Mouse (Mus musculus): ENCODE measurements at regions not wholly inside any gene's neighbourhood (a gene's known extent, or its start where the extent isn't known, plus 50 kb on each side); places are given as distances from the start of the nearest gene placed in this dataset.

DNA sequence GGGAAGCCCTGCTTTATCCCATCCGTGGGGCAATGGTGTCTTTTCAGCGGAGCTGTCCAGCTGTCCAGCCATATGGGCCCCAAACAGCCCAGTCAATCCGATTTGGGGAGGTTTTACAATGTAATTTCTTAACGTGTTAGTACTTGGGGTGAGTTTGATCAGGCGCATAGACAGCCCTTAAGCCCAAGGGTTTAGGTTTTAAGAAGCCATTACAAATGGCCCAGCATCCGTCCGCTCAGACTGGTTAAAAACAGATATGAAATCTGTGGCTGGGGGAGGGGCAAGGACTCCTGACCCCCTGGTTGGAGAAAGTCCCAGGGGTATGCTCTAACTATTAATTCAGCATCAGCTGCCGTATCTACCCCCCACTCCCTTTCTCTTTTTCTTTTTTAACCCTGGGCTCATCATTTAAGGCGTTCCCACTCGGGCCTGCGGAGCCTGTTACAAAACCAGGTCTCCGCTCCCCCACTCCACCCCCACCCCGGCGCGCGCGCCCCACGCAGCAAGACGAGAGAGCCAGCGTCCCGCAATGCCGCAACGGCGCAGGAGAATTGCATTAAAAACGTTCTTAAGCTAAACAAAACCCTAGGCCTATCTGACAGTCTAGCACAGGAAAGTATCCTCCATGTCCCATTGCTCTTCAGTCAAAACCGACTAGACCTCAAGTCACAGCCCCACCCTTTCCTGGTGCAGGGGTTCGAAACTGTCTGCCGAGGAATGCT lies 481.5 kb downstream of the Prss52 start:
- Histone ChIP-seq H3K27ac (ENCODE audit: low read depth) (no peak overlapping the region), H3K36me3 (replicated peaks; ENCODE audit: control insufficient read depth, insufficient read depth, low read length) (no peaks in the 10 kb centered on the region), H3K9me3 (replicated peaks; ENCODE audit: control insufficient read depth, low read length) (no peaks in the 10 kb centered on the region), H3K4me1 (ENCODE audit: control insufficient read depth, insufficient read depth) (peaks cover 15% of the 10 kb centered on the region), H3K4me3 (ENCODE audit: low read depth, low read length) (no peak overlapping the region), H3K9ac (replicated peaks; ENCODE audit: low read depth, low read length) (no peak overlapping the region), H3K4me2 (ENCODE audit: low read depth, low read length) (no peak overlapping the region), H3K27me3 (ENCODE audit: control insufficient read depth, insufficient read depth, low read length) (peaks cover 97% of the 10 kb centered on the region)
- DNase-seq (ENCODE audit: low spot score) = no peak
- TF ChIP-seq EP300 (IDR thresholded peaks at IDR 0.05; ENCODE audit: low read depth) = no peak
- 7% methylated on average over 28 of the region's 28 CpGs for WGBS
- no peak for ATAC-seq (ENCODE audit: insufficient read depth, low read depth)

GRCm38 (mm10) chr14:64586386-64586859 lies 482.3 kb downstream of the Prss52 start:
- H3K4me1 ChIP-seq (ENCODE audit: control insufficient read depth, insufficient read depth) = peaks cover 15% of the 10 kb centered on the region
- H3K36me3 ChIP-seq (replicated peaks; ENCODE audit: control insufficient read depth, insufficient read depth, low read length) = no peaks in the 10 kb centered on the region
- no peaks in the 10 kb centered on the region for H3K9me3 ChIP-seq (replicated peaks; ENCODE audit: control insufficient read depth, low read length)
- peak overlapping the region; percentile 93; the same call in 1 of the 2 replicates for H3K4me2 ChIP-seq (ENCODE audit: low read depth, low read length)
- no peak for DNase-seq (ENCODE audit: low spot score)
- WGBS = 10% methylated on average over 12 of the region's 12 CpGs
- TF ChIP-seq CTCF (IDR thresholded peaks at IDR 0.05; ENCODE audit: low read depth) = no peak
- TF ChIP-seq EP300 (IDR thresholded peaks at IDR 0.05; ENCODE audit: low read depth) = no peak
- H3K9ac ChIP-seq (replicated peaks; ENCODE audit: low read depth, low read length) = no peak overlapping the region
- H3K27me3 ChIP-seq (ENCODE audit: control insufficient read depth, insufficient read depth, low read length) = peaks cover 98% of the 10 kb centered on the region
- no peak for ATAC-seq (ENCODE audit: insufficient read depth, low read depth)
- peak overlapping the region; percentile 62 for H3K4me3 ChIP-seq (ENCODE audit: low read depth, low read length)
- H3K27ac ChIP-seq (ENCODE audit: low read depth) = no peak overlapping the region

DNA sequence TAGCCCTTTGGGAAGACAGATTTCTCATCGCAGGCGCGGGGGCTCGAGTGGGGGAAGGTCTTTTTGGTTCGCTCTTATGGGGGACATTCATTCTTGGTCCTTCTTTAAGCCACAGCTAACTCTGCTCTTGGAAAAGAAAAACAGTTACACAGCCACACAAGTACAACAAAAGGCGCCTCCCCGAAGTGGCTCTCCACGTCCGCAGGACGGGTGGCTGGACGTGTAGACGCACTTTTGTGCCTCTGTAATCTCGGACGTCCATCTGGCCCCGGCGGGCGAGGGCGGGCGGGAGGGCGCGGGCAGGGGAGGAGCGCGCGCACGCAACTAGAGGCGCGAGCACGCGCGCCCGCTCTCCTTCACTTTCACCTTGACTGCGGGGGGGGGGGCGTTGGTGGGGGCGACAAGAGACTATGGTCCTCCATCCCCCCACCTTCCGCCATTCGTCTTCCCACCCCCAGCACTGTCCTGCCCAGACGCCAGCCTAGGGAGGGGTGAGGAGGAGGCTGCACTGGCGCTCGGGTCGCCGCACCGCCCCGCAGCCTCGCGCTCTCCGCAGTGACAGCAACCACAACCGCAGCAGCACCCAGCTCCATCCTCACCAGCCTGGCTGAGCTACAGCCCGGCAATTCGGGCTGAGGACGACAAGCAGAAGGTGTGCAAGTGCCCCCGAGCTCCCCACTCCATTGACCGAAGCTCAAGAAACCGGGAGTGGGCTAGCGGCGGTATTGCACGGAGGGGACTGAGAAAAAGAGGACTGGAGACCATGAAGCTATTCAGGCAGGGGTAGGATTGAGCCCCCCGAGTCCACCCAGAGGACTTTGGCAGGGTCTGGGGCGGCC lies 483.0 kb downstream of the Prss52 start:
- peak overlapping the region; percentile 62 for H3K4me3 ChIP-seq (ENCODE audit: low read depth, low read length)
- no peaks in the 10 kb centered on the region for H3K36me3 ChIP-seq (replicated peaks; ENCODE audit: control insufficient read depth, insufficient read depth, low read length)
- H3K9me3 ChIP-seq (replicated peaks; ENCODE audit: control insufficient read depth, low read length) = no peaks in the 10 kb centered on the region
- DNase-seq (ENCODE audit: low spot score) (no peak), ATAC-seq (ENCODE audit: insufficient read depth, low read depth) (no peak)
- under 1% methylated on average over 55 of the region's 58 CpGs for WGBS
- H3K9ac ChIP-seq (replicated peaks; ENCODE audit: low read depth, low read length) = no peak overlapping the region
- peaks cover 15% of the 10 kb centered on the region for H3K4me1 ChIP-seq (ENCODE audit: control insufficient read depth, insufficient read depth)
- peak overlapping the region; percentile 93 for H3K4me2 ChIP-seq (ENCODE audit: low read depth, low read length)
- no peak for TF ChIP-seq EP300 (IDR thresholded peaks at IDR 0.05; ENCODE audit: low read depth)
- TF ChIP-seq CTCF (IDR thresholded peaks at IDR 0.05; ENCODE audit: low read depth) = no peak
- H3K27me3 ChIP-seq (ENCODE audit: control insufficient read depth, insufficient read depth, low read length) = peaks cover 97% of the 10 kb centered on the region
- H3K27ac ChIP-seq (ENCODE audit: low read depth) = no peak overlapping the region

- Histone ChIP-seq H3K9me3 (replicated peaks; ENCODE audit: control insufficient read depth, low read length) (no peaks in the 10 kb centered on the region), H3K27me3 (ENCODE audit: control insufficient read depth, insufficient read depth, low read length) (peaks cover 98% of the 10 kb centered on the region), H3K4me1 (ENCODE audit: control insufficient read depth, insufficient read depth) (peaks cover 15% of the 10 kb centered on the region), H3K9ac (replicated peaks; ENCODE audit: low read depth, low read length) (no peak overlapping the region), H3K4me2 (ENCODE audit: low read depth, low read length) (peak overlapping the region; percentile 93), H3K27ac (ENCODE audit: low read depth) (no peak overlapping the region), H3K4me3 (ENCODE audit: low read depth, low read length) (peak overlapping the region; percentile 62), H3K36me3 (replicated peaks; ENCODE audit: control insufficient read depth, insufficient read depth, low read length) (no peaks in the 10 kb centered on the region)
- ATAC-seq (ENCODE audit: insufficient read depth, low read depth) (no peak), DNase-seq (ENCODE audit: low spot score) (no peak)
- WGBS = under 1% methylated on average over 33 of the region's 40 CpGs
- TF ChIP-seq EP300 (IDR thresholded peaks at IDR 0.05; ENCODE audit: low read depth) (no peak), CTCF (IDR thresholded peaks at IDR 0.05; ENCODE audit: low read depth) (no peak)
These were observed 483.8 kb downstream of the Prss52 start for GRCm38 (mm10) chr14:64587699-64588434.

DNA sequence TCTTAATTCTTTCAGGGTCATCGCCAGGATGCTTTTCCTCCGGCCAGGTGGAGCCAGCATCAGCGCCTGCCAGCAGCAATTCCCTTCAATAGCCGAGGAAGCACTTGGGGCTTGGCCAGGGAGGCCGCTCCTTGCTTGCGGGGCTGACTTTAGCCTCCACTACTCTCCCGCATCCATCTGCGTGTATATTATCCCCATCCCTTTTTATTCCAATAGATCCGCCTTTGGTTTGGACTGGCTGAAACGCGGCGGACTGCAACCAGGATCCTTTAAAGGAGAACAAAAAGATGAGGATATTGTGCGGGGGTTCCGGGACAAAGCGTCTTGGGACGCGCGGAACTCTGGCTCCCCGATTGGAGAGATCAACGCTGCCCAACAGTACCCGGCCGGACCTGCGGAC lies 484.5 kb downstream of the Prss52 start:
- Histone ChIP-seq H3K4me1 (ENCODE audit: control insufficient read depth, insufficient read depth) (peaks cover 15% of the 10 kb centered on the region), H3K9me3 (replicated peaks; ENCODE audit: control insufficient read depth, low read length) (no peaks in the 10 kb centered on the region), H3K4me3 (ENCODE audit: low read depth, low read length) (0 out of 2 replicates have a peak overlapping the region, but pooled peaks have one; percentile 62), H3K9ac (replicated peaks; ENCODE audit: low read depth, low read length) (no peak overlapping the region), H3K27me3 (ENCODE audit: control insufficient read depth, insufficient read depth, low read length) (peaks cover 98% of the 10 kb centered on the region), H3K36me3 (replicated peaks; ENCODE audit: control insufficient read depth, insufficient read depth, low read length) (no peaks in the 10 kb centered on the region), H3K4me2 (ENCODE audit: low read depth, low read length) (0 out of 2 replicates have a peak overlapping the region, but pooled peaks have one; percentile 93), H3K27ac (ENCODE audit: low read depth) (no peak overlapping the region)
- DNase-seq (ENCODE audit: low spot score) (no peak), ATAC-seq (ENCODE audit: insufficient read depth, low read depth) (no peak)
- TF ChIP-seq CTCF (IDR thresholded peaks at IDR 0.05; ENCODE audit: low read depth) (no peak), EP300 (IDR thresholded peaks at IDR 0.05; ENCODE audit: low read depth) (no peak)
- 2% methylated on average over 23 of the region's 23 CpGs for WGBS
